Mouse (Mus musculus) liver, adult 2 months (tissue): ENCODE measurements at regions not wholly inside any gene's neighbourhood (a gene's known extent, or its start where the extent isn't known, plus 50 kb on each side); places are given as distances from the start of the nearest gene placed in this dataset.

Experiments used
- CTCF ChIP-seq: fragments of 200-500 bp; IDR thresholded peaks from 2 replicates; pipeline ENCODE4 v1.5.1; 2011; ENCODE audit warnings: low read depth, low read length, control low read depth
- POLR2A ChIP-seq: fragments of 200-500 bp; IDR thresholded peaks from 2 replicates; pipeline ENCODE4 v1.6.1; 2011; ENCODE audit warnings: low read length, control low read depth; ENCODE audit not compliant: insufficient read depth; ENCODE audit errors: extremely low read depth

DNA sequence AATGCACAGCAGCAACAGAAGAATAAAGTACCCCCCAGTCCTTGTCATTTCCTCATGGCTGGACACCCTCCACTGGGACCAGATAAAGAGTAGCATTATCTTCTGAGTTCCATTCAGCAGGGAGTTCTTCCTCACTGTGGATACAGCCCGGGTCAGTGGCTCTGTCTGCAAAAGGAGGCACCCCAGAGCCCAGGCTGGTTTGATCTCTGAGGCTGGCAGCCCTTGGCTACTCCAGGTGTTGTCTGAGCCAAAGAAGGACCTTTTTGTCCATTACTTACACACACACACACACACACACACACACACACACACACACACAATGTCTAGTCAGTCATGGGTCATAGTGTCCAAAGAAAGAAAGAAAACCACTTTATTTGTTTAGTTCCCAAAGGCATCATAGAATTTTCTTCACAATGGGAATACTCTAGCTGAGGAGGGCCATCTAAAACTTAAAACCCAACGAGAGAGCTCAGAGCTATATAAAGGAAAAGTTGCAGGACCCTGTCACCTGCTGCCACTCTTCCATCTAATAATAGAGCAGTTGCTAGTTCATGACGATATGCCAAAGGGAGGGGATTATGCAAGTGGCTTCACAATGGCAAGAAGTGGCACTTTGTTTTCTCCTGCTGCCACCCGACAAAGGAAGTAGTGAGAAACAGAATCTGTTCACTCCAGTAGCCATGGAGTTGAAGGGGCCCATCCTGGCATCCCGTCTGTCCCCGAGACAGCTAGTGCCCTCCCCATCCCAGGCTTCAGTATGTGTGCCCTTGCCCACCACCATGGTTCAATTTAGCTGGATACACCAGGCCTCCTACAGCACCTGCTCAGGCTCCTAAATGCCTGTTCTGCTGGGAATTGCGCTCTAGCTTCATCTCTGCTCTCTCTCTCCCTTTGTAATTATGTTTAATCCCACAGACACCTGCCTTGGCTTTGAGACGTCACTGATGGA is 480.4 kb upstream of the Nrsn1 start:
- no peak for TF ChIP-seq CTCF
- no peak for TF ChIP-seq POLR2A
